Mouse (Mus musculus) stomach, embryonic 16.5 days (tissue): ENCODE results near the gene Kras. TPM values are rescaled to one million over a fixed set of nuclear protein-coding genes. Genes with fewer than 3 reads are reported as not detected.

Experiments
- ATAC-seq: fragments of 200-750 bp; cut with Nextera tagmentation; 2 replicates; pipeline ENCODE4 v1.8.0; 2017; ENCODE audit warnings: moderate number of reproducible peaks, moderate TSS enrichment; ENCODE audit not compliant: insufficient read depth, low FRiP score
- H3K27ac ChIP-seq: fragments of 300-500 bp; sonication (generic); 2 replicates; pipeline ENCODE4 v1.5.1; 2014; ENCODE audit warnings: low read length
- H3K27me3 ChIP-seq: fragments of 300-500 bp; sonication (generic); 2 replicates; pipeline ENCODE4 v1.6.1; 2014; ENCODE audit warnings: low read length, control low read depth, mixed read lengths; ENCODE audit not compliant: control insufficient read depth, insufficient read depth
- H3K36me3 ChIP-seq: fragments of 300-500 bp; sonication (generic); 2 replicates; pipeline ENCODE4 v1.6.1; 2014; ENCODE audit warnings: low read length; ENCODE audit not compliant: control insufficient read depth, insufficient read depth
- H3K4me1 ChIP-seq: fragments of 300-500 bp; sonication (generic); 2 replicates; pipeline ENCODE4 v1.6.1; 2014; ENCODE audit warnings: low read length, control low read depth, mixed read lengths; ENCODE audit not compliant: control insufficient read depth, insufficient read depth
- H3K4me2 ChIP-seq: fragments of 300-500 bp; sonication (generic); 2 replicates; pipeline ENCODE4 v1.6.1; 2014; ENCODE audit warnings: low read depth, low read length, mixed read lengths
- H3K4me3 ChIP-seq: fragments of 300-500 bp; sonication (generic); replicated peaks from 2 replicates; pipeline ENCODE4 v1.5.1; 2014; ENCODE audit warnings: mild to moderate bottlenecking, low read length
- H3K9ac ChIP-seq: fragments of 300-500 bp; sonication (generic); 2 replicates; pipeline ENCODE4 v1.6.1; 2014; ENCODE audit warnings: low read length
- H3K9me3 ChIP-seq: fragments of 300-500 bp; sonication (generic); replicated peaks from 2 replicates; pipeline ENCODE4 v1.6.1; 2016; ENCODE audit warnings: low read length, control low read depth; ENCODE audit not compliant: control insufficient read depth
- WGBS: fragments of 180-500 bp; shearing (Covaris S2); extraction: QIAGEN DNeasy Blood & Tissue Kit; methylation state at CpG from one replicate; pipeline ENCODE4 v1.1.7; 2014; 5-methylcytosine and 5-hydroxymethylcytosine counted together
- polyA plus RNA-seq: library from polyadenylated mRNA; unstranded; fragments of >200 nt; fragmentation: Nextera tagmentation; extraction: Ambion mirVana; gene quantifications from 2 replicates; pipeline ENCODE4 v1.2.1, GENCODE M21; 2015

Gene Kras
- 58.6 and 64.9 TPM in 2 replicates for polyA plus RNA-seq

GRCm38 (mm10) chr6:145250185-145250791 lies at the start of gene Kras:
Kras (minus strand) TSS chr6:145250239.
- under 1% methylated on average over 43 of the region's 83 CpGs for WGBS
- H3K4me2 ChIP-seq: peak within 1 kb of the TSS; percentile 85
- H3K27me3 ChIP-seq: no peaks in the 10 kb centered on the region
- H3K9ac ChIP-seq: peak within 1 kb of the TSS; percentile 97
- peaks cover 11% of the 10 kb centered on the region for H3K4me1 ChIP-seq
- peak; percentile 96 for ATAC-seq
- H3K4me3 ChIP-seq: peak within 1 kb of the TSS; percentile 88
- peak within 1 kb of the TSS; percentile 85 for H3K27ac ChIP-seq
- H3K36me3 ChIP-seq: no peaks in the 10 kb centered on the region
- H3K9me3 ChIP-seq: no peaks in the 10 kb centered on the region

DNA sequence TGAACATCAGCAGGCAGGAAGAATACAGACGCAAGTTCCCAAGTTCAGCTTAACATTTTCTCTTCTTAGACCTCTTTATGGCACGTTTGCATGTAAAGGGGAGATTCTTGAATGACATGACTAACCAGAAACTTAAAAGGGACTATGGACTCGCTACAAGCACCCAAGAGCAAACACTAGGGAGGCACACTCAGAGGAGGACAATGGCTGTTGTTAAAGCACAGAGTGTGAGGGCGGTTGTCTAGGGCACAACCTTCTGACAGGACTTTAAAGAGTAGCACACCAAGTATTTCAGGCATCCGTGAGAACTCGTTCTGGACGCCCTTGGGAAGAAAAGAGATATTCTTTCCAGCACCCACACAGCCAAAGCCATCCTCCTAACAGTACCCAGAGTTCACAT lies 47.6 kb upstream of the Kras start:
- H3K27ac ChIP-seq: no peak overlapping the region
- no peak overlapping the region for H3K4me3 ChIP-seq
- H3K36me3 ChIP-seq: no peaks in the 10 kb centered on the region
- H3K9me3 ChIP-seq: no peaks in the 10 kb centered on the region
- no peak overlapping the region for H3K9ac ChIP-seq
- ATAC-seq: no peak
- H3K27me3 ChIP-seq: no peaks in the 10 kb centered on the region
- no peaks in the 10 kb centered on the region for H3K4me1 ChIP-seq
- 60% methylated on average over 7 of the region's 7 CpGs for WGBS
- H3K4me2 ChIP-seq: no peak overlapping the region

DNA sequence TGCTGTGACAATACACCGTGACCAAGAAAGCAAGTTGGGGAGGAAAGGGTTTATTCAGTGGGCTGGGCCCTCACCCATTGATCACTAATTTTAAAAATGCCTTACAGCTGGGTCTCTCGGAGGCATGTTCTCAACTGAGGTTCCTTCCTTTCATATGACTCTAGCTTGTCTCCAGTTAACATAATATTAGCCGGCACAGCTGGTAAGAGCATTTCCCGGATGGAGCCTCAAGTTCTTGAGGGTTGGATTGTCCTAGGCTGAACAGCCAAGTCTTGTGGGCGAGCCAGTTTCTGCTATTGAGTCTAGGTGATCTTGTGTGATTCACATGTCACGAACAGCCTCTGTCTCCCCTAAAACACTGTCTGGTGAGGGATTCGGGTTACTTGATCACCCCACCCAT lies 46.9 kb upstream of the Kras start:
- H3K27ac ChIP-seq: no peak overlapping the region
- H3K4me3 ChIP-seq: no peak overlapping the region
- H3K36me3 ChIP-seq: no peaks in the 10 kb centered on the region
- H3K4me1 ChIP-seq: no peaks in the 10 kb centered on the region
- no peak for ATAC-seq
- H3K9ac ChIP-seq: no peak overlapping the region
- 76% methylated on average over 7 of the region's 7 CpGs for WGBS
- H3K27me3 ChIP-seq: no peaks in the 10 kb centered on the region
- no peaks in the 10 kb centered on the region for H3K9me3 ChIP-seq
- no peak overlapping the region for H3K4me2 ChIP-seq

DNA sequence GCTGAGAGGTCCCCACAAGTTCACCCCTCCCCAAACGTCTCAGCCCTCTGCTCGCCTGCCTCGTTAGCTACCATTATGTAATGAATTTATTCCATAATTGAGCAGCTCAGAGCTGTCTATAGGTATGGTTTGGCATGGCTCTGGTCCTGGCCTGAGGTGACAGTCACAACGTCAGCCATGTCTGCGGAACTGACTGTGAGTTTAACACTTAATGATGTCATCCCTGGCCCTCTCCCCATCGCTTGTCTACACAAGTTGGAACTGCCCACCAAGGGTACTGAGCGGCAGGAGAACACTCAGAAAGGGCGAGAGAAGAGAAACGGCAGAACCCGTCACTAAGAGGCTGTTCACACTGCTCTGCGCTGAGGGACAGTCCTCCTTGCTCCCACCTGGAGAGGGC lies 45.1 kb upstream of the Kras start:
- H3K27me3 ChIP-seq: no peaks in the 10 kb centered on the region
- H3K9me3 ChIP-seq: no peaks in the 10 kb centered on the region
- no peak overlapping the region for H3K4me3 ChIP-seq
- H3K9ac ChIP-seq: no peak overlapping the region
- H3K4me1 ChIP-seq: peaks cover 8% of the 10 kb centered on the region; the same call in 1 of the 2 replicates
- no peak for ATAC-seq
- H3K36me3 ChIP-seq: no peaks in the 10 kb centered on the region
- no peak overlapping the region for H3K27ac ChIP-seq
- H3K4me2 ChIP-seq: no peak overlapping the region
- 70% methylated on average over 11 of the region's 11 CpGs for WGBS

- WGBS: 71% methylated on average over 6 of the region's 6 CpGs
- no peak for ATAC-seq
Measured at GRCm38 (mm10) chr6:145293156-145293555, 43.1 kb upstream of the Kras start.

GRCm38 (mm10) chr6:145291383-145292289 lies 41.6 kb upstream of the Kras start:
- peaks cover 8% of the 10 kb centered on the region; the same call in 1 of the 2 replicates for H3K4me1 ChIP-seq
- WGBS: 53% methylated on average over 13 of the region's 13 CpGs
- H3K4me3 ChIP-seq: no peak overlapping the region
- H3K27ac ChIP-seq: no peak overlapping the region
- H3K27me3 ChIP-seq: no peaks in the 10 kb centered on the region
- H3K4me2 ChIP-seq: peak overlapping the region; percentile 23; the same call in 1 of the 2 replicates
- ATAC-seq: 0 out of 2 replicates have a peak, but pooled peaks have one; percentile 50
- no peaks in the 10 kb centered on the region for H3K36me3 ChIP-seq
- no peak overlapping the region for H3K9ac ChIP-seq
- no peaks in the 10 kb centered on the region for H3K9me3 ChIP-seq

More at GRCm38 (mm10) chr6:145293156-145293555, 43.1 kb upstream of the Kras start:
- Histone ChIP-seq H3K27ac (no peak overlapping the region), H3K4me1 (peaks cover 8% of the 10 kb centered on the region; the same call in 1 of the 2 replicates), H3K9ac (no peak overlapping the region), H3K36me3 (no peaks in the 10 kb centered on the region), H3K4me3 (no peak overlapping the region), H3K27me3 (no peaks in the 10 kb centered on the region), H3K4me2 (no peak overlapping the region), H3K9me3 (no peaks in the 10 kb centered on the region)

GRCm38 (mm10) chr6:145285656-145286055 lies 35.6 kb upstream of the Kras start:
- Histone ChIP-seq H3K4me3 (no peak overlapping the region), H3K4me2 (no peak overlapping the region), H3K4me1 (no peaks in the 10 kb centered on the region), H3K27ac (no peak overlapping the region), H3K36me3 (no peaks in the 10 kb centered on the region), H3K27me3 (no peaks in the 10 kb centered on the region), H3K9ac (no peak overlapping the region), H3K9me3 (no peaks in the 10 kb centered on the region)
- 72% methylated on average over 4 of the region's 4 CpGs for WGBS
- ATAC-seq: no peak

DNA sequence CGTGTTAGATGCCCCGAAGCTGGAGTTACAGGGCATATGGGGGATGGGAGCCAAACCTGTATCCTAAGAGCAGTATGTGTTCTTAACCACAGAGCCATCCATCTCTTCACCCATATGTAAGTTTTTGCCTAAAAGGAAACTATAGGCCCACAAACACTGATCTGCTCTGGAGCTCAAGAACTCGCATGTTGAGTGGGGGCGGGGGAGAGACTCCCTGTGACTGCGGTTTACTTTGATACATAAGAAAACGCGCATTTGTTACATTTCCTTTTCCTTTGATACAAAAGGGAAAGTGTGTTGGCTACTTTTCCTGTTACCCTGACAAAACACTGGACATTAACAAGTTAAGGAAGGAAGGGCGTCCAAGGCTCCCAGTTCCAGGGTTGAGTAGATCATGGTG lies 34.2 kb upstream of the Kras start:
- Histone ChIP-seq H3K9me3 (no peaks in the 10 kb centered on the region), H3K4me1 (no peaks in the 10 kb centered on the region), H3K27ac (no peak overlapping the region), H3K4me2 (no peak overlapping the region), H3K9ac (no peak overlapping the region), H3K27me3 (peaks cover 4% of the 10 kb centered on the region; the same call in 1 of the 2 replicates), H3K36me3 (no peaks in the 10 kb centered on the region), H3K4me3 (no peak overlapping the region)
- ATAC-seq: no peak
- WGBS: 89% methylated on average over 8 of the region's 8 CpGs
